Mouse (Mus musculus) adrenal gland, postnatal 4 days (tissue): ENCODE measurements around the gene Mpst. TPM values are rescaled to one million over a fixed set of nuclear protein-coding genes. Genes with fewer than 3 reads are reported as not detected.

Experiments used
- DNase-seq, 2 experiments: peaks; one replicate each; pipeline ENCODE4 v3.0.0; 2021 to 2022; ENCODE audit warnings: low spot score in 2 of 2, mixed read lengths in 2 of 2
- total RNA-seq, 2 experiments: library from RNA; stranded (reverse); gene quantifications; 2 replicates each; pipeline ENCODE4 v1.2.3; 2021

Gene Mpst
- total RNA-seq, 2 experiments from 2014 or later = 52.8 to 53.8 TPM

- peak; percentile 28 to 53 for DNase-seq
Measured at GRCm38 (mm10) chr15:78403301-78403741, 2.9 kb upstream of the Mpst start.

DNA sequence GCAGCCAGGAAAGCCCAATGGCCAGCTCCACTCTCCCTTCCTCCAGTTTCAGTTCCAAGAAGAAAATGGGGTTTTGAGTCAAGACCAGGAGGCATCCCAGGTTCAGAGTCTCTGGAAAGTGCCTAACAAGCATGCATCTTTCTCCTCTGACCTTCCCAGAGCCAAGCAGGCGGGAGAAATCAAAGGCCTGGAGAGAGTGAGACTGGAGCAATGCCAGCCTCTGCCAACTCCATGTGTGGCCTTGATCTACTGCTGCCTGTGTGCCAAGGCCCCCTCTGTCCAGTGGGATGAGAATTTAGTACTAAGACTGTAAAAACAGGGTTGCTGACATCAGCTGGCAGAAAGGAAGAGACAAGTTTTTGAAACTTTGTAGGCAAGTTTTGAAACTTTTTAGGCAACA is 2.3 kb upstream of the Mpst start:
- DNase-seq = peak; percentile 52 to 68

GRCm38 (mm10) chr15:78405098-78405497 is 1.1 kb upstream of the Mpst start:
- no peak for DNase-seq

GRCm38 (mm10) chr15:78405517-78406211 is 552 bp upstream of the Mpst start, which contains the start of gene Tst:
Gene Tst, minus strand, starts transcription at chr15:78405907.
- peak; percentile 59 to 90 for DNase-seq

- no peak for DNase-seq
Measured at GRCm38 (mm10) chr15:78409570-78410052, 3.4 kb downstream of the Mpst start.

- no peak for DNase-seq
Measured at GRCm38 (mm10) chr15:78413083-78413718, 7.0 kb downstream of the Mpst start.

DNA sequence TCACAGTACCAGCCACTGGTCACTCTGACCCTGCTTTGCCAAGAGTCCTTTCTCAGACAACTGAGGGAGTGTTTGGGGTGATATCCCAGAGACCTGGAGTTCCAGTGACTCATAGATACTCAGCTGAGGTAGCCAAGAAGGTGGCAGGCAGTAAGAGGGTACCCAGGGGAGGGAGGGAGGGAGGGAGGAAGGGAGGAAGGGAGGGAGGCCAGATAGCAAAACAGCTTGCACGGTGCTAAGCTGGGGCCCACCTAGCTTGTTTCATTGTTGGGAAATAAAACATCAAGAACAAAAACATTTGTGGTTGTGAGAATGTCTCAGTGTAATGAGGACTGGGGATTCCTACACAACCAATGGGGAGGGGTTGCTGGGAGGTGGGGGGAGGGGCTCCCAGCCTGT is 7.5 kb downstream of the Mpst start:
- DNase-seq = no peak

DNA sequence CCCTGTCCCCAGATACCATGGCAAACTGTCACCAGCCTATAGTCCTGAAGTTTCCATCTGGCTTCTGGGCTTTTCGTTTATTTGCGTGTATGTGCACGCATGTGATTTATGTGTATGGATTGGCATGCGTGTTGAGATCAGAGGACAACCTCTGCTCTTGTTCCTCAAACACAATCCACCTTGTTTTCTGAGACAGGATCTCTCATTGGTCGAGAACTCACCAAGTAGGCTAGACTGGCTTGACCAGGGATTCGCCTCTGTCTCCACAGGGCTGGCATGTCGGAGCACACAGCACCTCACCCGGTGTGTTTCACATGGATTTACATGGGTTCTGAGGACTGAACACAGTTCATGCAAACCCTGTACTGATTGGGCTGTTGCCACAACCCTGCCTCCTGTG is 7.9 kb downstream of the Mpst start:
- no peak for DNase-seq

DNA sequence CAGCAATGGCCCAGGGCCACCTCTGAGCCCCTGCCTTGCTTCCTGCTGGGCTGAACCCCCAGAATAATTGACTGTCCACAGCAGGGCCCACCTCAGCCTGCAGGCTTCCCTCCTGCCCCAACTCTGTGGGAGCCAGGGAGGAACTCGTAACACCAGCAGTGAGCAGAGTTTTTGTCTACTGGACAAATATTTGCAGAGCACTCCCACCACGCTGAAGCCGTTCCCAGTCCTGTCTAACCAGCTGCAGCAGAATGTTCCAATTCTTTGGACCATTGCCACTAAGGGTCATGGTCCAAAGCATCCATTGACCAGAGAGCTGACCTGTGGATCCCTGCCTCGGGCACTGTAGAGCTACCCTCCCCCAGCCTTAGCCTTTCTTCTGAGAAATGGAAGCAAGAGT is 10.7 kb downstream of the Mpst start:
- DNase-seq = no peak

- DNase-seq = no peak
Measured at GRCm38 (mm10) chr15:78420395-78420794, 14.2 kb downstream of the Mpst start.

DNA sequence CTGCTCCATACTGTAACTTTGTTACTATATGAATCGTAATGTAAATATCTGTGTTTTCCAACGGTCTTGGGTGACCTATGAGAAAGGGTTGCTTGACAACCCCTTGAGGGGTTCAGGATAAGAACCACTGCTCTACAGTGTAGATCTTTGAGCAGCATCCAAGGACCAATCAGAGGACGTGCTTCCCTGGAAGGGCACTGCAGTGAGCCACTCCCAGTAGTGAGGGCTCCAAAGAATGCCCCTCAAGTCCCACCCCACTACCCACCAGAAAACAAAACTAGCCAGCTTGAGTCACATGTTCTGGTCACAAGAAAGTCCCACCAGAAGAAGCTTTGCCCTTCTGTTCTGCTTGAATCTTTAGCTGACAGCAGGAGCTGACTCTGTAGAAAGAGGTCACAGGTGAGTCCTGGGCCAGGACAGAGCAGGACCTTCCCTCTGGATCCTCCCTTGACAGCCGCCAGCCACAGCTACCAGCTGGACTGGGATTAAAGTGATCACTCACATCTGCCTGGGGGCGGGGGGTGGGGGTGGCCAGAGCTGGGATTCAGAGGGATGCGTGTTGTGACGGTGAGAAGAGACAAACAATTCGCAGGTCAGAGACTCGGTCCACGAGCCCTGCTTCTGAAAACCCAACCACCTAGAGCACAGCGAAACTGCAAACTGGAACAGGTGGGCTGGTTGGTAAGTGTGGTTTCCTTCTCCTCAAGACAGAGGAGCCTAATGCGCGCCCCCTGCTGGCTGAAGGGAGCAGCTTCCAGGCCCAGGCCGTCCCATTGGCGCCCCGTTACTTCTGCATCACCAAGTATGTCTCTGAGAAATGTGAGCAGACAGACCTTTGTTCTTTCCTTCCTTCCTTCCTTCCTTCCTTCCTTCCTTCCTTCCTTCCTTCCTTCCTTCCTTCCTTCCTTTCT is 16.1 kb downstream of the Mpst start:
- DNase-seq = peak; percentile 60 to 77

- DNase-seq = no peak
Measured at GRCm38 (mm10) chr15:78424507-78424906, 18.3 kb downstream of the Mpst start.

DNA sequence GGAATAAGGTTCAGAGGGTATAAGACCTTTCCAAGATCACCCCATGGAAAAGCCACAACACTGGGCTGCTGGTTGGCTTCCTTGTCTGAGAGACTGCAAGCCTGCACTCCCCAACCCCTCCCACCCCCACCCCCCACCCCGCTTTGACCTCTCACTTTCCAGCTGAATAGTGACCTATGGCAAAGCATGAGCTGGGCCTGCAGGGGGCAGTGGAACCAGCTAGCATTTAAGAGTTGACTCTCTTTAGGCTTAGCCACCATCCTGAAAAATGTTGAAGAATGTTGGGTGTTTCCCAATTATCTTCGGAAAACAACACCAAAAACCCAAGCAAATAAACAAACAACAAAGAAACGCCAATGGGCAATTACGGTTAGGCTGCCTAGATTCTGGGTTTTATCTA is 19.0 kb downstream of the Mpst start:
- no peak for DNase-seq

DNA sequence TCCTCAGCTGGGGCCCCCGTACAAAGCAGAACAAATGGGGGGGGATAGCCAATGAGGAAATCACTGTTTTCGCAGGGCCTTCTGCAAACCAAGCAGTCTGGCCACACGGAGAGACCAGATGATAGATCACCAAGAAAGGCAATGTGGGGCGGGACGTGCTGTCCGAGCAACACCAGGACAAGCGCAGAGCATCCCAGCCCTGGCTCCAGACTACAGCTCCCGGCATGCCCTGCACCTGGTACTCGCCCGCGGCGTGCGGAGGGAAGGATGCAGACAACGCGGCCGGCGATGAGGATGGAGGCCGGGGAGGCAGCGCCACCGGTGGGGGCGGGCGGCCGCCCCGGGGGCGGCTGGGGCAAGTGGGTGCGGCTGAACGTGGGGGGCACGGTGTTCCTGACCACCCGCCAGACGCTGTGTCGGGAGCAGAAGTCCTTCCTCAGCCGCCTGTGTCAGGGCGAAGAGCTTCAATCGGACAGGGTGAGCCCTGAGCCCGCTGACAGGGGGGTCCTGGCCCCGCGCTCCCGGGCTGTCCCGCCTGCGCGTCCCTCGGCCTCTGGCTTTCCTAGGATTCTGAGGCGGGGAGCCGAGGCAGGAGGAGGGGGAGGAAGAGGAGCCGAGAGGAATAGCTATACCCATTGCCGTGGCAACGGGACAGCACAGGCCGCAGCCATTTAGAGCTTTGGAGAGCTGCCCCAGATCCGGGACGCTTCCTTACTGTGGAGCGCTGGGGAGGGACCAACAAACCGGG is 22.3 kb downstream of the Mpst start, which contains the start of gene Kctd17:
Gene Kctd17, plus strand, starts transcription at position 174 of the 748 bp plus-strand sequence.
- peak in 1 of 2 experiments; percentile 67 for DNase-seq

GRCm38 (mm10) chr15:78429139-78429459 is 22.9 kb downstream of the Mpst start:
- no peak for DNase-seq

DNA sequence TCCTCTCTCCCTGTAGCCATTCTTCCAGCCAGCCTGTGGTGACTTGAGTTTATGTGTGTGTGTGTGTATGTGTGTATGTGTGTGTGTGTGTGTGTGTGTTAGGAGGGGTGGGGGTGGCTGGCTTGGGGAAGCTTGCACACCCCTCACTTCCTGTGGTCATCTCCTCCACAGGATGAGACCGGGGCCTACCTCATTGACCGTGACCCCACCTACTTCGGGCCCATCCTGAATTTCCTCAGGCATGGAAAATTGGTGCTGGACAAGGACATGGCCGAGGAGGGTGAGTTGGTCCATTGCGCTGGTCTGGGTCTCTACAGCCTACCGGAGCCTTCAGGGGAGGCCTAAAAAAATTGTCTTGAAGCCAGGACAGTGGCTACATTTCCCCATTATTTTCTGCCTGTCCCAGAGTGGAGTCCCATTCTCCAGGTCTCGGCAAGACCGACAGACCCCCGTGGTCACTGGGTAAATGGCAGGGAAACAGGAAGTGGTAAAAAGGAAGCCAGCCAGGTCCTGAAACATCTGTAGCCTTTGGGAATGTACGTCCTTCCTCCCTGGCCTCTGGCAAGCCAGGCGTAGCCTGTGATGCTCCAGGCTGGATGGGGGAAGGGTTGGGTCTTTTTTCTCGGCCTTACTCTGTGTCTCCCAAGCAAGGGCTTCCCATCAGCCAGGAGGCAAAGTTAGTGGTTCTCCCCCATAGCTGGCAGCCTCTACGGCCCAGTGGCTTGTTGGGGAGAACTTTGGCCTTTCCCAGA is 23.8 kb downstream of the Mpst start:
- no peak for DNase-seq

- no peak for DNase-seq
Measured at GRCm38 (mm10) chr15:78430874-78431273, 24.7 kb downstream of the Mpst start.

- no peak for DNase-seq
Measured at GRCm38 (mm10) chr15:78431541-78432121, 25.4 kb downstream of the Mpst start.

GRCm38 (mm10) chr15:78434896-78435520 is 28.8 kb downstream of the Mpst start:
- DNase-seq = no peak
